Mouse (Mus musculus): ENCODE measurements around the gene Cyp2d11. TPM values are rescaled to one million over a fixed set of nuclear protein-coding genes. Genes with fewer than 3 reads are reported as not detected.
"Not testable (repeated sequence)": the region's sequence is repeated elsewhere in the genome, so short reads cannot be mapped to it uniquely, and the experiment has no call there.

Cyp2d11 gene
- not detected in 2 replicates for polyA plus RNA-seq (2015; fragmentation: Nextera tagmentation; extraction: Ambion mirVana)

GRCm38 (mm10) chr15:82393922-82394321 lies at the start of gene Cyp2d11:
Cyp2d11 (minus strand) TSS chr15:82394022.
- H3K27ac ChIP-seq (replicated peaks); H3K36me3 ChIP-seq (ENCODE audit: control insufficient read depth, insufficient read depth, low read length); H3K4me1 ChIP-seq (replicated peaks; ENCODE audit: control insufficient read depth, insufficient read depth); H3K9me3 ChIP-seq (ENCODE audit: control insufficient read depth, low read length); DNase-seq (ENCODE audit: low spot score); H3K9ac ChIP-seq (ENCODE audit: low read length); H3K27me3 ChIP-seq (ENCODE audit: control insufficient read depth, insufficient read depth, low read length); H3K4me2 ChIP-seq (replicated peaks; ENCODE audit: low read depth); ATAC-seq (ENCODE audit: low FRiP score, low TSS enrichment); H3K4me3 ChIP-seq (ENCODE audit: low read depth, low read length): not testable (repeated sequence)
- 91% methylated on average over 2 of the region's 2 CpGs for WGBS

GRCm38 (mm10) chr15:82437975-82438617 lies 44.3 kb upstream of the Cyp2d11 start:
- 52% methylated on average over 5 of the region's 5 CpGs for WGBS
- peak; percentile 85 for ATAC-seq (ENCODE audit: low FRiP score, low TSS enrichment)
- Histone ChIP-seq H3K4me2 (replicated peaks; ENCODE audit: low read depth) (no peak overlapping the region), H3K27me3 (ENCODE audit: control insufficient read depth, insufficient read depth, low read length) (no peaks in the 10 kb centered on the region), H3K4me1 (replicated peaks; ENCODE audit: control insufficient read depth, insufficient read depth) (no peaks in the 10 kb centered on the region), H3K9ac (ENCODE audit: low read length) (no peak overlapping the region), H3K4me3 (ENCODE audit: low read depth, low read length) (no peak overlapping the region), H3K9me3 (ENCODE audit: control insufficient read depth, low read length) (no peaks in the 10 kb centered on the region), H3K27ac (replicated peaks) (no peak overlapping the region), H3K36me3 (ENCODE audit: control insufficient read depth, insufficient read depth, low read length) (no peaks in the 10 kb centered on the region)
- DNase-seq (ENCODE audit: low spot score) = peak; percentile 53
- TF ChIP-seq EP300 (optimal IDR thresholded peaks at IDR 0.05) (no peak), CTCF (IDR thresholded peaks at IDR 0.05; ENCODE audit: low read depth) (peak; percentile 48; the same call in 1 of the 2 replicates)

GRCm38 (mm10) chr15:82435606-82436005 lies 41.8 kb upstream of the Cyp2d11 start:
- DNase-seq (ENCODE audit: low spot score) = no peak
- no peaks in the 10 kb centered on the region for H3K9me3 ChIP-seq (ENCODE audit: control insufficient read depth, low read length)
- WGBS = 83% methylated on average over 2 of the region's 2 CpGs
- no peak overlapping the region for H3K9ac ChIP-seq (ENCODE audit: low read length)
- no peak for ATAC-seq (ENCODE audit: low FRiP score, low TSS enrichment)
- no peak for TF ChIP-seq CTCF (IDR thresholded peaks at IDR 0.05; ENCODE audit: low read depth)
- TF ChIP-seq EP300 (optimal IDR thresholded peaks at IDR 0.05) = no peak
- no peak overlapping the region for H3K4me2 ChIP-seq (replicated peaks; ENCODE audit: low read depth)
- no peak overlapping the region for H3K27ac ChIP-seq (replicated peaks)
- H3K36me3 ChIP-seq (ENCODE audit: control insufficient read depth, insufficient read depth, low read length) = no peaks in the 10 kb centered on the region
- no peak overlapping the region for H3K4me3 ChIP-seq (ENCODE audit: low read depth, low read length)
- H3K4me1 ChIP-seq (replicated peaks; ENCODE audit: control insufficient read depth, insufficient read depth) = no peaks in the 10 kb centered on the region
- H3K27me3 ChIP-seq (ENCODE audit: control insufficient read depth, insufficient read depth, low read length) = no peaks in the 10 kb centered on the region

GRCm38 (mm10) chr15:82435011-82435410 lies 41.2 kb upstream of the Cyp2d11 start:
- H3K4me3 ChIP-seq (ENCODE audit: low read depth, low read length) = no peak overlapping the region
- TF ChIP-seq CTCF (IDR thresholded peaks at IDR 0.05; ENCODE audit: low read depth) (no peak), EP300 (optimal IDR thresholded peaks at IDR 0.05) (no peak)
- DNase-seq (ENCODE audit: low spot score) (no peak), ATAC-seq (ENCODE audit: low FRiP score, low TSS enrichment) (no peak)
- H3K27ac ChIP-seq (replicated peaks) = no peak overlapping the region
- H3K4me2 ChIP-seq (replicated peaks; ENCODE audit: low read depth) = no peak overlapping the region
- H3K9ac ChIP-seq (ENCODE audit: low read length) = no peak overlapping the region
- no peaks in the 10 kb centered on the region for H3K36me3 ChIP-seq (ENCODE audit: control insufficient read depth, insufficient read depth, low read length)
- WGBS = 80% methylated on average over 3 of the region's 3 CpGs
- no peaks in the 10 kb centered on the region for H3K27me3 ChIP-seq (ENCODE audit: control insufficient read depth, insufficient read depth, low read length)
- H3K4me1 ChIP-seq (replicated peaks; ENCODE audit: control insufficient read depth, insufficient read depth) = no peaks in the 10 kb centered on the region
- no peaks in the 10 kb centered on the region for H3K9me3 ChIP-seq (ENCODE audit: control insufficient read depth, low read length)

- ATAC-seq (ENCODE audit: low FRiP score, low TSS enrichment) = no peak
These were observed 40.7 kb upstream of the Cyp2d11 start for GRCm38 (mm10) chr15:82434541-82434940.

GRCm38 (mm10) chr15:82433621-82434020 lies 39.8 kb upstream of the Cyp2d11 start:
- WGBS = 98% methylated on average over 3 of the region's 3 CpGs

More at GRCm38 (mm10) chr15:82434541-82434940, 40.7 kb upstream of the Cyp2d11 start:
- Histone ChIP-seq H3K36me3 (ENCODE audit: control insufficient read depth, insufficient read depth, low read length) (no peaks in the 10 kb centered on the region), H3K4me3 (ENCODE audit: low read depth, low read length) (no peak overlapping the region), H3K4me2 (replicated peaks; ENCODE audit: low read depth) (no peak overlapping the region), H3K4me1 (replicated peaks; ENCODE audit: control insufficient read depth, insufficient read depth) (no peaks in the 10 kb centered on the region), H3K27me3 (ENCODE audit: control insufficient read depth, insufficient read depth, low read length) (no peaks in the 10 kb centered on the region), H3K9ac (ENCODE audit: low read length) (no peak overlapping the region), H3K9me3 (ENCODE audit: control insufficient read depth, low read length) (no peaks in the 10 kb centered on the region), H3K27ac (replicated peaks) (no peak overlapping the region)
- WGBS = 80% methylated on average over 3 of the region's 3 CpGs
- DNase-seq (ENCODE audit: low spot score) = no peak
- no peak for TF ChIP-seq EP300 (optimal IDR thresholded peaks at IDR 0.05)

More at GRCm38 (mm10) chr15:82433621-82434020, 39.8 kb upstream of the Cyp2d11 start:
- TF ChIP-seq CTCF (IDR thresholded peaks at IDR 0.05; ENCODE audit: low read depth) (no peak), EP300 (optimal IDR thresholded peaks at IDR 0.05) (no peak)
- H3K27me3 ChIP-seq (ENCODE audit: control insufficient read depth, insufficient read depth, low read length) = no peaks in the 10 kb centered on the region
- no peaks in the 10 kb centered on the region for H3K9me3 ChIP-seq (ENCODE audit: control insufficient read depth, low read length)
- H3K27ac ChIP-seq (replicated peaks) = no peak overlapping the region
- ATAC-seq (ENCODE audit: low FRiP score, low TSS enrichment) (no peak), DNase-seq (ENCODE audit: low spot score) (no peak)
- no peak overlapping the region for H3K4me3 ChIP-seq (ENCODE audit: low read depth, low read length)
- H3K9ac ChIP-seq (ENCODE audit: low read length) = no peak overlapping the region
- H3K4me2 ChIP-seq (replicated peaks; ENCODE audit: low read depth) = no peak overlapping the region
- no peaks in the 10 kb centered on the region for H3K36me3 ChIP-seq (ENCODE audit: control insufficient read depth, insufficient read depth, low read length)
- no peaks in the 10 kb centered on the region for H3K4me1 ChIP-seq (replicated peaks; ENCODE audit: control insufficient read depth, insufficient read depth)

Data from stomach, postnatal 0 days (tissue).